Mouse (Mus musculus) embryonic facial prominence, embryonic 10.5 days (tissue): ENCODE measurements at regions not wholly inside any gene's neighbourhood (a gene's known extent, or its start where the extent isn't known, plus 50 kb on each side); places are given as distances from the start of the nearest gene placed in this dataset.
"Not testable (repeated sequence)": the region's sequence is repeated elsewhere in the genome, so short reads cannot be mapped to it uniquely, and the experiment has no call there.

Experiments
- DNase-seq: peaks from one replicate; pipeline ENCODE4 v3.0.0-alpha.2; 2017; ENCODE audit warnings: low spot score
- H3K27ac ChIP-seq: fragments of 300-500 bp; sonication (generic); replicated peaks from 2 replicates; pipeline ENCODE4 v1.5.1; 2016; ENCODE audit warnings: mild to moderate bottlenecking
- H3K27me3 ChIP-seq: fragments of 300-500 bp; sonication (generic); replicated peaks from 2 replicates; pipeline ENCODE4 v1.6.1; 2016; ENCODE audit warnings: low read depth, mild to moderate bottlenecking; ENCODE audit not compliant: poor library complexity, severe bottlenecking
- H3K36me3 ChIP-seq: fragments of 300-500 bp; sonication (generic); replicated peaks from 2 replicates; pipeline ENCODE4 v1.6.1; 2016; ENCODE audit warnings: mild to moderate bottlenecking, moderate library complexity
- H3K4me1 ChIP-seq: fragments of 300-500 bp; sonication (generic); 2 replicates; pipeline ENCODE4 v1.6.1; 2016
- H3K4me3 ChIP-seq: fragments of 300-500 bp; sonication (generic); 2 replicates; pipeline ENCODE4 v1.5.1; 2016; ENCODE audit warnings: mild to moderate bottlenecking, moderate library complexity
- H3K9me3 ChIP-seq: fragments of 300-500 bp; sonication (generic); 2 replicates; pipeline ENCODE4 v1.6.1; 2016; ENCODE audit warnings: mild to moderate bottlenecking
- WGBS: fragments of 180-500 bp; shearing (Covaris S2); methylation state at CpG from one replicate; pipeline ENCODE4 v1.1.7; 2016; 5-methylcytosine and 5-hydroxymethylcytosine counted together

- Histone ChIP-seq H3K36me3 (no peaks in the 10 kb centered on the region), H3K4me3 (no peak overlapping the region), H3K4me1 (peaks cover 5% of the 10 kb centered on the region; the same call in 1 of the 2 replicates), H3K27me3 (no peaks in the 10 kb centered on the region), H3K27ac (no peak overlapping the region), H3K9me3 (no peaks in the 10 kb centered on the region)
- WGBS = 86% methylated on average over 5 of the region's 5 CpGs
- no peak for DNase-seq
Measured at GRCm38 (mm10) chr2:92788875-92789274, 126.0 kb upstream of the Syt13 start.

- Histone ChIP-seq H3K9me3 (no peaks in the 10 kb centered on the region), H3K27me3 (no peaks in the 10 kb centered on the region), H3K36me3 (no peaks in the 10 kb centered on the region), H3K27ac (no peak overlapping the region), H3K4me1 (peaks cover 5% of the 10 kb centered on the region; the same call in 1 of the 2 replicates), H3K4me3 (no peak overlapping the region)
- 91% methylated on average over 2 of the region's 2 CpGs for WGBS
- DNase-seq = no peak
Measured at GRCm38 (mm10) chr2:92790374-92790773, 124.5 kb upstream of the Syt13 start.

GRCm38 (mm10) chr2:92799770-92800169 is 115.1 kb upstream of the Syt13 start:
- no peaks in the 10 kb centered on the region for H3K36me3 ChIP-seq
- H3K4me1 ChIP-seq = peaks cover 4% of the 10 kb centered on the region
- no peaks in the 10 kb centered on the region for H3K27me3 ChIP-seq
- H3K9me3 ChIP-seq = no peaks in the 10 kb centered on the region
- H3K27ac ChIP-seq = no peak overlapping the region
- WGBS = 92% methylated on average over 4 of the region's 4 CpGs
- no peak overlapping the region for H3K4me3 ChIP-seq
- DNase-seq = no peak

- Histone ChIP-seq H3K4me3 (no peak overlapping the region), H3K4me1 (peaks cover 13% of the 10 kb centered on the region), H3K27ac (no peak overlapping the region), H3K9me3 (no peaks in the 10 kb centered on the region), H3K36me3 (no peaks in the 10 kb centered on the region), H3K27me3 (no peaks in the 10 kb centered on the region)
- DNase-seq = no peak
- WGBS = 78% methylated on average over 5 of the region's 5 CpGs
Measured at GRCm38 (mm10) chr2:92800667-92801066, 114.2 kb upstream of the Syt13 start.

- H3K9me3 ChIP-seq = no peaks in the 10 kb centered on the region
- no peak overlapping the region for H3K4me3 ChIP-seq
- H3K27me3 ChIP-seq = peaks cover 10% of the 10 kb centered on the region
- DNase-seq = no peak
- peak overlapping the region; percentile 61 for H3K27ac ChIP-seq
- WGBS = 53% methylated on average over 1 of the region's 1 CpGs
- H3K4me1 ChIP-seq = peaks cover 50% of the 10 kb centered on the region
- H3K36me3 ChIP-seq = no peaks in the 10 kb centered on the region
Measured at GRCm38 (mm10) chr2:92804916-92805315, 110.0 kb upstream of the Syt13 start.

GRCm38 (mm10) chr2:92805761-92806160 is 109.1 kb upstream of the Syt13 start:
- no peak overlapping the region for H3K4me3 ChIP-seq
- no peak for DNase-seq
- peak overlapping the region; percentile 86 for H3K27ac ChIP-seq
- H3K4me1 ChIP-seq = peaks cover 56% of the 10 kb centered on the region
- WGBS = 25% methylated on average over 4 of the region's 4 CpGs
- H3K27me3 ChIP-seq = peaks cover 15% of the 10 kb centered on the region
- H3K36me3 ChIP-seq = no peaks in the 10 kb centered on the region
- no peaks in the 10 kb centered on the region for H3K9me3 ChIP-seq

- Histone ChIP-seq H3K4me3 (0 out of 2 replicates have a peak overlapping the region, but pooled peaks have one; percentile 11), H3K4me1 (peaks cover 56% of the 10 kb centered on the region), H3K36me3 (no peaks in the 10 kb centered on the region), H3K27me3 (peaks cover 15% of the 10 kb centered on the region), H3K9me3 (no peaks in the 10 kb centered on the region), H3K27ac (peak overlapping the region; percentile 86)
- WGBS = 11% methylated on average over 7 of the region's 7 CpGs
- DNase-seq = peak; percentile 43
Measured at GRCm38 (mm10) chr2:92806481-92807195, 108.3 kb upstream of the Syt13 start.

GRCm38 (mm10) chr2:92807404-92807803 is 107.5 kb upstream of the Syt13 start:
- Histone ChIP-seq H3K4me3 (no peak overlapping the region), H3K4me1 (peaks cover 56% of the 10 kb centered on the region), H3K36me3 (no peaks in the 10 kb centered on the region), H3K9me3 (no peaks in the 10 kb centered on the region), H3K27me3 (peaks cover 15% of the 10 kb centered on the region), H3K27ac (peak overlapping the region; percentile 86)
- WGBS = 5% methylated on average over 8 of the region's 8 CpGs
- peak; percentile 58 for DNase-seq

- peaks cover 60% of the 10 kb centered on the region for H3K4me1 ChIP-seq
- H3K36me3 ChIP-seq = no peaks in the 10 kb centered on the region
- no peaks in the 10 kb centered on the region for H3K9me3 ChIP-seq
- H3K4me3 ChIP-seq = no peak overlapping the region
- peaks cover 15% of the 10 kb centered on the region for H3K27me3 ChIP-seq
- WGBS = 68% methylated on average over 4 of the region's 4 CpGs
- peak overlapping the region; percentile 86; the same call in 1 of the 2 replicates for H3K27ac ChIP-seq
- DNase-seq = no peak
Measured at GRCm38 (mm10) chr2:92808121-92808520, 106.8 kb upstream of the Syt13 start.

- H3K9me3 ChIP-seq = no peaks in the 10 kb centered on the region
- H3K36me3 ChIP-seq = no peaks in the 10 kb centered on the region
- 32% methylated on average over 3 of the region's 3 CpGs for WGBS
- H3K27ac ChIP-seq = peak overlapping the region; percentile 31; the same call in 1 of the 2 replicates
- H3K4me3 ChIP-seq = no peak overlapping the region
- peaks cover 62% of the 10 kb centered on the region for H3K4me1 ChIP-seq
- H3K27me3 ChIP-seq = peaks cover 15% of the 10 kb centered on the region
- no peak for DNase-seq
Measured at GRCm38 (mm10) chr2:92809226-92809625, 105.7 kb upstream of the Syt13 start.

- no peak for DNase-seq
- no peaks in the 10 kb centered on the region for H3K36me3 ChIP-seq
- no peak overlapping the region for H3K27ac ChIP-seq
- H3K4me3 ChIP-seq = no peak overlapping the region
- peaks cover 58% of the 10 kb centered on the region for H3K4me1 ChIP-seq
- H3K9me3 ChIP-seq = no peaks in the 10 kb centered on the region
- 75% methylated on average over 4 of the region's 4 CpGs for WGBS
- H3K27me3 ChIP-seq = peaks cover 15% of the 10 kb centered on the region
Measured at GRCm38 (mm10) chr2:92809681-92810323, 105.1 kb upstream of the Syt13 start.

GRCm38 (mm10) chr2:92810956-92811355 is 103.9 kb upstream of the Syt13 start:
- H3K27ac ChIP-seq, H3K9me3 ChIP-seq, H3K36me3 ChIP-seq, H3K4me3 ChIP-seq: not testable (repeated sequence)
- Histone ChIP-seq H3K4me1 (peaks cover 46% of the 10 kb centered on the region), H3K27me3 (peaks cover 15% of the 10 kb centered on the region)
- WGBS = 14% methylated on average over 6 of the region's 6 CpGs
- peak; percentile 60 for DNase-seq

GRCm38 (mm10) chr2:92813028-92813427 is 101.9 kb upstream of the Syt13 start:
- H3K36me3 ChIP-seq = no peaks in the 10 kb centered on the region
- no peak for DNase-seq
- no peaks in the 10 kb centered on the region for H3K9me3 ChIP-seq
- H3K4me1 ChIP-seq = peaks cover 26% of the 10 kb centered on the region
- peaks cover 14% of the 10 kb centered on the region for H3K27me3 ChIP-seq
- H3K27ac ChIP-seq = no peak overlapping the region
- WGBS = 77% methylated on average over 11 of the region's 11 CpGs
- H3K4me3 ChIP-seq = no peak overlapping the region
